Mouse (Mus musculus) CH12.LX (cell line): ENCODE measurements around the gene Zbtb8os.

Experiments
- CHD2 ChIP-seq: IDR thresholded peaks from 2 replicates; pipeline ENCODE4 v1.6.1; 2011; ENCODE audit warnings: low read length, improper control_type of control experiment
- CTCF ChIP-seq, 2 experiments: IDR thresholded peaks in 1 of 2; conservative IDR thresholded peaks in 1 of 2; 2 replicates each; pipeline ENCODE4 v1.5.1; 2011 to 2012; ENCODE audit warnings: low read depth in 2 of 2, low read length in 2 of 2, improper control_type of control experiment in 1 of 2, inconsistent platforms in 1 of 2, mild to moderate bottlenecking in 1 of 2, moderate library complexity in 1 of 2
- ETS1 ChIP-seq: conservative IDR thresholded peaks from 2 replicates; pipeline ENCODE4 v1.6.1; 2012; ENCODE audit warnings: low read depth, mild to moderate bottlenecking, inconsistent platforms, low read length, improper control_type of control experiment, moderate library complexity
- MAFK ChIP-seq: IDR thresholded peaks from 2 replicates; pipeline ENCODE4 v1.6.1; 2011; ENCODE audit warnings: low read length, improper control_type of control experiment; ENCODE audit not compliant: insufficient replicate concordance
- MAZ ChIP-seq: IDR thresholded peaks from 2 replicates; pipeline ENCODE4 v1.6.1; 2012; ENCODE audit warnings: low read depth, mild to moderate bottlenecking, inconsistent platforms, low read length, improper control_type of control experiment, moderate library complexity
- PAX5 ChIP-seq: IDR thresholded peaks from 2 replicates; pipeline ENCODE4 v1.6.1; 2012; ENCODE audit warnings: low read length, inconsistent platforms, mixed read lengths
- SIN3A ChIP-seq: IDR thresholded peaks from 2 replicates; pipeline ENCODE4 v1.6.1; 2012; ENCODE audit warnings: low read length, improper control_type of control experiment, inconsistent platforms
- UBTF ChIP-seq: IDR thresholded peaks from 2 replicates; pipeline ENCODE4 v1.6.1; 2012; ENCODE audit warnings: low read depth, mild to moderate bottlenecking, inconsistent platforms, low read length, improper control_type of control experiment, moderate library complexity
- USF1 ChIP-seq: IDR thresholded peaks from 2 replicates; pipeline ENCODE4 v1.6.1; 2014; ENCODE audit warnings: low read depth, mild to moderate bottlenecking, inconsistent platforms, low read length, improper control_type of control experiment

GRCm38 (mm10) chr4:129386269-129386946 lies 50.9 kb downstream of the Zbtb8os start:
- TF ChIP-seq CHD2 (no peak), UBTF (no peak), PAX5 (no peak), MAFK (no peak), SIN3A (no peak), CTCF (conservative IDR thresholded peaks at IDR 0.05 in 1 of 2, IDR thresholded peaks at IDR 0.05 in 1 of 2; ENCODE audit: low read depth in 2 of 2, low read length in 2 of 2) (no peak), USF1 (no peak), MAZ (no peak), ETS1 (no peak)
